Mouse (Mus musculus) ES-E14 (cell line): ENCODE measurements at regions not wholly inside any gene's neighbourhood (a gene's known extent, or its start where the extent isn't known, plus 50 kb on each side); places are given as distances from the start of the nearest gene placed in this dataset.

Source experiments
- HCFC1 ChIP-seq: IDR thresholded peaks from 2 replicates; pipeline ENCODE4 v1.6.1; 2012; ENCODE audit warnings: low read length, inconsistent platforms, borderline replicate concordance; ENCODE audit not compliant: insufficient read depth
- ZNF384 ChIP-seq: IDR thresholded peaks from 2 replicates; pipeline ENCODE4 v1.6.1; 2012; ENCODE audit warnings: low read depth, low read length, inconsistent platforms

- no peak for TF ChIP-seq ZNF384
- TF ChIP-seq HCFC1, result no peak
These were observed 231.6 kb downstream of the Bcl11b start for GRCm38 (mm10) chr12:107771809-107772208.
